Mouse (Mus musculus) stomach, postnatal 0 days (tissue): ENCODE results near the gene Zfp687.

ENCODE experiments used
- CTCF ChIP-seq: IDR thresholded peaks from 2 replicates; pipeline ENCODE4 v1.5.1; 2016; ENCODE audit warnings: antibody characterized with exemption, low read depth, mild to moderate bottlenecking, moderate library complexity
- EP300 ChIP-seq: optimal IDR thresholded peaks from 2 replicates; pipeline ENCODE3; 2016; ENCODE audit warnings: antibody characterized with exemption

DNA sequence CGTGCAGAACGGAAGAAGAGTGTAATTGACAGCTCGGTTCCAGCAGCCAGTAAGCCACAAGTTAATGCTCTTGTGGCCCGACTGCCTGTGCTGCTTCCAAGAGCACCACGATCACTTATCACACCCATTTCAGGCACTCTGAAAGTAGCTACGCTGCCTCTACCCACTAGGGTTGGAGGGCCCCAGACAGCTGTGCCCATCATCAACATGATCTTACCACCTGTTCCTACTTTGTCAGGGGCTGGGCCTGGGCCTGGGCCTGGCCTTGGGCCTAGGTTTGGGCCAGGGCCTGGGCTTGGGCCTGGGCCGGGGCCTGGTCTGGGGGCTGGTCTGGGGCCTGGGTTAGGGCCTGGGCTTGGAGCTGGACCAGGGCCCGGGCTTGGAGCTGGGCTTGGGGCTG lies 57.0 kb downstream of the Zfp687 start:
- TF ChIP-seq CTCF = no peak
- TF ChIP-seq EP300 = no peak
